Mouse (Mus musculus): ENCODE measurements around the gene Uspl1. TPM values are rescaled to one million over a fixed set of nuclear protein-coding genes. Genes with fewer than 3 reads are reported as not detected.

The Uspl1 gene
- polyA plus RNA-seq, 2 experiments = 27.2 to 44.8 TPM

DNA sequence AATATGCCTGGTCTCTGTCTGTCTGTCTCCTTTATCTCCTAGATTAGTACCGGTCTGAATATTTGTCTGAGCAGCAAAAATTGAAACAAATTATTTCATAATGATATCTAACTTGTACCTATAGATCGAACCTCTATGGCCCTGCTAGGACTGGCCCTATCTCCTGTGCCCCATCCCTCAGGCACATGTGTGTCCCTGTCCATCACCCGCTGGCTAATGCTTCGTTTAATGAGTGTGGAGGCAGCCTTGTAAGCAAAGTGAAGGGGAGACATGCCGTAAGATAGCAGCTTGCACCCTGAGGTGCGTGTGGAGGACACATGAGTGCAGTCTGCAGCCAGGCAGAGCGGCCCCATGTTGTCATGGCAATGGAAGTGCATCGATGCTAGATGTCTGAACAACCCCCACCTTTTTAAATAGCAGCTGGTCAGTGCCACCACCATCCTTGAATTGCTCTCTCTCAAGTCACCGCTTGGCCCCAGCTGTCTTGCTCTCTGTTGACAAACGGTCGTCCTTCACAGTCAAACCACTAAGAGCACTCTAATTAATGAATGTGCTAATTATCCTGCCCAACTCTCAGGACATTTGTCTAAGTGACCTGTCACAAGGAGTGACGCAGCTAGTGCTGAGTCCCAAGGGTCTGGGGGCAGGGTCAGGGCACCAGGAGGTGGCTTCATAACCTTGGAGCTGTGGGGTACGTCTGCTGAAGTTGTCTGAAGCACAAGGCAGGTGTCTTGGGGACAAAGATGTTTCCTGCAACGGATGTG is 73.5 kb downstream of the Uspl1 start:
- no peak overlapping the region for H3K27ac ChIP-seq (replicated peaks; ENCODE audit: low read depth, low read length)
- no peak for TF ChIP-seq POLR2A (IDR thresholded peaks at IDR 0.05; ENCODE audit: borderline replicate concordance, extremely low read depth, insufficient read depth, insufficient read length)
- ATAC-seq (ENCODE audit: low FRiP score, low read depth) = peak; percentile 16; the same call in 1 of the 2 replicates

DNA sequence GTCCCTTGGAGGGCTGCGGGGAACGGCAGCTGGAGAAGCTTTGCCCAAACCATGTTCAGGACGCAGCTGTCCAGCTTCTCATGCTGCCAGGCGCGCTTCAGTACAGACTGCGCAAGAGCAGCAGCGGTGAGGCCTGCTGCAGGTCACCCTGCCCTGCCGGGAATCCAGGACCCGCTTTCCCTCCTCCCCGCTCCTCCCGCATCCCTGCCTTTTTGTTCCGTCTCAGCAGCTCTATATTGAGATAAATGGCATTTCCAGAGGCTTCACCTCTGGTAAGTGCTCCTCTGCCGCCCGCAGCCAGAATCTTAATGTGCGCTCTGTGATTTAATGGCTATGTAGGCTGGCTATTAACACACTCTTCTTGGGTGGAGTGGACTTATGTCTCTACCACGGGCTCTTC is 74.9 kb downstream of the Uspl1 start:
- WGBS = 29% methylated on average over 16 of the region's 16 CpGs
- Histone ChIP-seq H3K27me3 (ENCODE audit: control insufficient read depth, insufficient read depth, low read length) (no peaks in the 10 kb centered on the region), H3K27ac (replicated peaks; ENCODE audit: low read depth, low read length) (no peak overlapping the region), H3K9me3 (ENCODE audit: control insufficient read depth, low read length) (no peaks in the 10 kb centered on the region), H3K4me3 (replicated peaks; ENCODE audit: low read length) (no peak overlapping the region; the same call in 1 of the 2 replicates), H3K9ac (ENCODE audit: low read depth, low read length, severe bottlenecking) (peak overlapping the region; percentile 40; the same call in 1 of the 2 replicates), H3K4me2 (replicated peaks; ENCODE audit: low read depth, low read length, severe bottlenecking) (peak overlapping the region; percentile 22; the same call in 1 of the 2 replicates), H3K36me3 (ENCODE audit: control insufficient read depth, insufficient read depth, low read length) (no peaks in the 10 kb centered on the region), H3K4me1 (ENCODE audit: control insufficient read depth, insufficient read depth, low read length) (peaks cover 6% of the 10 kb centered on the region)
- DNase-seq (ENCODE audit: low spot score) = peak; percentile 50
- peak; percentile 64 for ATAC-seq (ENCODE audit: low FRiP score, low read depth)
- TF ChIP-seq POLR2A (IDR thresholded peaks at IDR 0.05; ENCODE audit: borderline replicate concordance, extremely low read depth, insufficient read depth, insufficient read length) = no peak

More for the DNA sequence above, 73.5 kb downstream of the Uspl1 start:
- H3K9me3 ChIP-seq (ENCODE audit: control insufficient read depth, low read length) = no peaks in the 10 kb centered on the region
- WGBS = 52% methylated on average over 14 of the region's 14 CpGs
- DNase-seq (ENCODE audit: low spot score) = no peak
- H3K4me3 ChIP-seq (replicated peaks; ENCODE audit: low read length) = no peak overlapping the region
- no peak overlapping the region for H3K4me2 ChIP-seq (replicated peaks; ENCODE audit: low read depth, low read length, severe bottlenecking)
- H3K27me3 ChIP-seq (ENCODE audit: control insufficient read depth, insufficient read depth, low read length) = no peaks in the 10 kb centered on the region
- no peaks in the 10 kb centered on the region for H3K36me3 ChIP-seq (ENCODE audit: control insufficient read depth, insufficient read depth, low read length)
- H3K4me1 ChIP-seq (ENCODE audit: control insufficient read depth, insufficient read depth, low read length) = peaks cover 6% of the 10 kb centered on the region
- no peak overlapping the region for H3K9ac ChIP-seq (ENCODE audit: low read depth, low read length, severe bottlenecking)

DNA sequence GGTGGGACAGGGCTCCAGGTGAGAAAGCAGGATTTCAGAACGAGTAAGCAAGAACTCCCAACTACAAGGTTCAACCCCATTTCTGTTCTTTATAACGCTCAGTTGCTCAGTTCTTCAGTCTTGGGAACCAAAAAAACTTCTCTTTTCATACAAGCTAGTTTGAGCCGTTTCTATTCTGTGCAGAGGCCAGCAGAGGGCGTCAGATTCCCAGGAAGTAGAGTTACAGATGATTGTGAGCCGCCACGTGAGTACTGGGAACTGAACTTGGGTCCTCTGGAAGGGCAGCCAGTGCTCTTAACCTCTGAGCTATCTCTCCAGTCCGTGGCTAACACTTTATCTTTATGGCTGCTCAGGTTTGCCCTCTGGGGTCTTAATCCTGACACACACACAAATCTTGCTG is 77.3 kb downstream of the Uspl1 start:
- no peaks in the 10 kb centered on the region for H3K36me3 ChIP-seq (ENCODE audit: control insufficient read depth, insufficient read depth, low read length)
- H3K4me1 ChIP-seq (ENCODE audit: control insufficient read depth, insufficient read depth, low read length) = peaks cover 6% of the 10 kb centered on the region
- H3K9me3 ChIP-seq (ENCODE audit: control insufficient read depth, low read length) = no peaks in the 10 kb centered on the region
- H3K9ac ChIP-seq (ENCODE audit: low read depth, low read length, severe bottlenecking) = no peak overlapping the region
- ATAC-seq (ENCODE audit: low FRiP score, low read depth) (no peak), DNase-seq (ENCODE audit: low spot score) (no peak)
- no peak overlapping the region for H3K4me3 ChIP-seq (replicated peaks; ENCODE audit: low read length)
- no peak overlapping the region for H3K27ac ChIP-seq (replicated peaks; ENCODE audit: low read depth, low read length)
- H3K27me3 ChIP-seq (ENCODE audit: control insufficient read depth, insufficient read depth, low read length) = no peaks in the 10 kb centered on the region
- no peak for TF ChIP-seq POLR2A (IDR thresholded peaks at IDR 0.05; ENCODE audit: borderline replicate concordance, extremely low read depth, insufficient read depth, insufficient read length)
- WGBS = 77% methylated on average over 7 of the region's 7 CpGs
- H3K4me2 ChIP-seq (replicated peaks; ENCODE audit: low read depth, low read length, severe bottlenecking) = no peak overlapping the region

DNA sequence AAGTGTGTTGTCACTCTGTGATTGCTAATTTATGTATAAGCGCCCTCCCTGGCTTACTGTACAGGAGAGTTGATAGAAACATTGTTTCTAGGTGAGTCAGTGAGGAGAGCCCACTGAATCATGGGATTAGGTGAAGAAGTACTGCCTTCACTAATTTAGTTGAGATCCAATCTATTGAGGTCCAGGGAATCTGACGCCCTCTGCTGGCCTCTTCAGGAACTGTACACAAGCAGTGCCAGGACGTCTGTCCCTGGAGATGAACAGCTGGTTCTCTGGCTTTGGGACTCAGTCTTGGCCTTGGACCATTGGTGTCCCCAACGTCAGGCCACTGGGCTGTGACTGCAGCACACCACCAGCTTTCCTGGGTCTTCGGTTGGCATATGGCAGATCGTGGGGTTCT is 77.7 kb downstream of the Uspl1 start:
- no peak for TF ChIP-seq POLR2A (IDR thresholded peaks at IDR 0.05; ENCODE audit: borderline replicate concordance, extremely low read depth, insufficient read depth, insufficient read length)
- H3K27ac ChIP-seq (replicated peaks; ENCODE audit: low read depth, low read length) = no peak overlapping the region
- ATAC-seq (ENCODE audit: low FRiP score, low read depth) (no peak), DNase-seq (ENCODE audit: low spot score) (no peak)
- H3K4me2 ChIP-seq (replicated peaks; ENCODE audit: low read depth, low read length, severe bottlenecking) = no peak overlapping the region
- H3K36me3 ChIP-seq (ENCODE audit: control insufficient read depth, insufficient read depth, low read length) = no peaks in the 10 kb centered on the region
- no peaks in the 10 kb centered on the region for H3K9me3 ChIP-seq (ENCODE audit: control insufficient read depth, low read length)
- H3K9ac ChIP-seq (ENCODE audit: low read depth, low read length, severe bottlenecking) = no peak overlapping the region
- H3K4me3 ChIP-seq (replicated peaks; ENCODE audit: low read length) = no peak overlapping the region
- H3K27me3 ChIP-seq (ENCODE audit: control insufficient read depth, insufficient read depth, low read length) = no peaks in the 10 kb centered on the region
- WGBS = 63% methylated on average over 6 of the region's 6 CpGs
- peaks cover 6% of the 10 kb centered on the region for H3K4me1 ChIP-seq (ENCODE audit: control insufficient read depth, insufficient read depth, low read length)

DNA sequence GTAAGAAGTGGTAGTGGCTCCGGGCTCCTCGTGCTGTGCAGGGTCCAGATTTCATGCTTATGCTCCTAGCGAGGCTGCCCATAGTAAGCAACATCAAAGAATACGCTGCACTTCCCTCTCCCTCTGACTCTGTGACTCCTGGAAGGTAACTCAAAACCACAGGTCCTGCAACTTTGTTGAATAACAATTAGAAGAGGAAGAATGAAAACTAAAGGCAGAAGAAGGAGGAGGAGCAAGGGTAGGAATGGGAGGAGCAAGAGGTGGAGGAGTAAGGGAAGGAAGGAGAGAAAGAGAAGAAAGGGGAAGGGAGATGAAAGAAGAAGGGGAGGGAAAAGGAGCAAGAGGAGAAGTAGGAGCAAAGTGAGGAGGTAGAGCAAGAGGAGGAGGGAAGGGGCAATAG is 80.3 kb downstream of the Uspl1 start, which contains the start of gene Alox5ap:
Alox5ap (plus strand) TSS at position 363 of the 400 bp plus-strand sequence.
- Histone ChIP-seq H3K36me3 (ENCODE audit: control insufficient read depth, insufficient read depth, low read length) (no peaks in the 10 kb centered on the region), H3K9me3 (ENCODE audit: control insufficient read depth, low read length) (no peaks in the 10 kb centered on the region), H3K4me1 (ENCODE audit: control insufficient read depth, insufficient read depth, low read length) (peaks cover under 1% of the 10 kb centered on the region; the same call in 1 of the 2 replicates), H3K27ac (replicated peaks; ENCODE audit: low read depth, low read length) (no peak within 1 kb of the TSS), H3K27me3 (ENCODE audit: control insufficient read depth, insufficient read depth, low read length) (no peaks in the 10 kb centered on the region), H3K4me3 (replicated peaks; ENCODE audit: low read length) (no peak within 1 kb of the TSS), H3K4me2 (replicated peaks; ENCODE audit: low read depth, low read length, severe bottlenecking) (no peak within 1 kb of the TSS), H3K9ac (ENCODE audit: low read depth, low read length, severe bottlenecking) (no peak within 1 kb of the TSS)
- WGBS = 48% methylated on average over 4 of the region's 4 CpGs
- DNase-seq (ENCODE audit: low spot score) (no peak), ATAC-seq (ENCODE audit: low FRiP score, low read depth) (no peak)
- no peak for TF ChIP-seq POLR2A (IDR thresholded peaks at IDR 0.05; ENCODE audit: borderline replicate concordance, extremely low read depth, insufficient read depth, insufficient read length)

Data from limb, embryonic 14.5 days (tissue).